Mouse (Mus musculus) liver, postnatal 0 days (tissue): ENCODE data around the gene Clec5a. TPM values are rescaled to one million over a fixed set of nuclear protein-coding genes. Genes with fewer than 3 reads are reported as not detected.

ENCODE experiments used
- ATAC-seq: fragments of 200-750 bp; cut with Nextera tagmentation; 2 replicates; pipeline ENCODE4 v1.8.0; 2017; ENCODE audit warnings: mild to moderate bottlenecking, moderate library complexity
- DNase-seq: peaks from one replicate; pipeline ENCODE4 v3.0.0-alpha.2; 2016
- H3K27ac ChIP-seq: fragments of 300-500 bp; sonication (generic); 2 replicates; pipeline ENCODE4 v1.5.1; 2014; ENCODE audit warnings: antibody characterized with exemption, moderate library complexity, mild to moderate bottlenecking, low read depth
- H3K27me3 ChIP-seq: fragments of 300-500 bp; sonication (generic); 2 replicates; pipeline ENCODE4 v1.6.1; 2014; ENCODE audit warnings: low read length, control low read depth, mixed read lengths; ENCODE audit not compliant: insufficient read depth
- H3K36me3 ChIP-seq: fragments of 300-500 bp; sonication (generic); replicated peaks from 2 replicates; pipeline ENCODE4 v1.6.1; 2014; ENCODE audit warnings: mild to moderate bottlenecking, control low read depth, low read length, moderate library complexity, mixed read lengths; ENCODE audit not compliant: insufficient read depth
- H3K4me1 ChIP-seq: fragments of 300-500 bp; sonication (generic); 2 replicates; pipeline ENCODE4 v1.6.1; 2014; ENCODE audit warnings: antibody characterized with exemption, mild to moderate bottlenecking, control low read depth; ENCODE audit not compliant: insufficient read depth
- H3K4me2 ChIP-seq: fragments of 300-500 bp; sonication (generic); 2 replicates; pipeline ENCODE4 v1.6.1; 2014; ENCODE audit warnings: low read depth, mild to moderate bottlenecking, low read length, moderate library complexity, mixed read lengths
- H3K4me3 ChIP-seq: fragments of 300-500 bp; sonication (generic); 2 replicates; pipeline ENCODE4 v1.5.1; 2014; ENCODE audit warnings: low read depth, low read length
- H3K9ac ChIP-seq: fragments of 300-500 bp; sonication (generic); replicated peaks from 2 replicates; pipeline ENCODE4 v1.6.1; 2014; ENCODE audit warnings: mild to moderate bottlenecking, moderate library complexity
- H3K9me3 ChIP-seq: fragments of 300-500 bp; sonication (generic); 2 replicates; pipeline ENCODE4 v1.6.1; 2016; ENCODE audit warnings: mild to moderate bottlenecking, control low read depth, low read length, mixed read lengths
- CTCF ChIP-seq: sonication (generic); IDR thresholded peaks from 2 replicates; pipeline ENCODE4 v1.5.1; 2016; ENCODE audit warnings: antibody characterized with exemption, low read depth
- EP300 ChIP-seq: IDR thresholded peaks from 2 replicates; pipeline ENCODE4 v1.6.1; 2016; ENCODE audit warnings: antibody characterized with exemption, low read depth, mild to moderate bottlenecking
- WGBS: fragments of 180-500 bp; shearing (Covaris S2); extraction: QIAGEN DNeasy Blood & Tissue Kit; methylation state at CpG from one replicate; pipeline ENCODE4 v1.1.7; 2014; ENCODE audit not compliant: insufficient replicate concordance; 5-methylcytosine and 5-hydroxymethylcytosine counted together
- polyA plus RNA-seq: library from polyadenylated mRNA; unstranded; fragments of >200 nt; fragmentation: Nextera tagmentation; extraction: Ambion mirVana; gene quantifications from 2 replicates; pipeline ENCODE4 v1.2.1, GENCODE M21; 2015

Clec5a gene
- 9.7 and 12.0 TPM in 2 replicates for polyA plus RNA-seq

- 35% methylated on average over 5 of the region's 5 CpGs for WGBS
- no peak within 1 kb of the TSS; the same call in 1 of the 2 replicates for H3K9ac ChIP-seq
- peak within 1 kb of the TSS; percentile 38 for H3K4me2 ChIP-seq
- H3K9me3 ChIP-seq, result no peaks in the 10 kb centered on the region
- H3K4me1 ChIP-seq, result no peaks in the 10 kb centered on the region
- TF ChIP-seq CTCF (no peak), EP300 (no peak)
- peak within 1 kb of the TSS; percentile 34 for H3K4me3 ChIP-seq
- H3K27me3 ChIP-seq, result no peaks in the 10 kb centered on the region
- DNase-seq (no peak), ATAC-seq (no peak)
- H3K36me3 ChIP-seq, result no peaks in the 10 kb centered on the region
- H3K27ac ChIP-seq, result 0 out of 2 replicates have a peak within 1 kb of the TSS, but pooled peaks have one; percentile 4
These were observed at the start of gene Clec5a for GRCm38 (mm10) chr6:40585645-40586044. Gene Clec5a, minus strand, starts transcription at chr6:40585821.

DNA sequence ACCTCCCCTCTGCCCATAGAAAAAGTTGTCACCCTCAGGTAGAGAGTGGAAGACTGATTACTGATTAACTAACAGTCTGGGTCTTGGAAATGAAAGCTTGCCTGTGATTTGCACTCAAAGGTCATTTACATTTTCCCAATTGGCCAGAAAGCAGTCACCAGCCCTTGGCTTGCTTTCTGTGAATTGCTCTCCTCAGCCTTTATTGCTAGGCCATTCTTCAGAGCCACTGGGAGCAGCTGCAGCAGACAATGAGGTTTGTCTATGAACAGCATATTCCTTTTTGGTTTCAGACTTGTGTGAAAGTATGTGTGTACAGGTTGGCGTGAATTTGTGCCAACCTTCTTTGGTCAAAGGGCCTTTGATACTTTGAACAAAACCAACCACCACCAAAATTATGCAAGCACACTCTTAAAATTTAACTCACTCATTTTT, 49.0 kb upstream of the Clec5a start:
- no peak for TF ChIP-seq CTCF
- TF ChIP-seq EP300, result no peak
- Histone ChIP-seq H3K9ac (no peak overlapping the region), H3K4me3 (peak overlapping the region; percentile 17; the same call in 1 of the 2 replicates), H3K27me3 (no peaks in the 10 kb centered on the region), H3K27ac (no peak overlapping the region), H3K4me2 (peak overlapping the region; percentile 62), H3K36me3 (no peaks in the 10 kb centered on the region), H3K4me1 (no peaks in the 10 kb centered on the region), H3K9me3 (no peaks in the 10 kb centered on the region)
- ATAC-seq, result peak; percentile 79
- 67% methylated on average over 1 of the region's 1 CpGs for WGBS
- DNase-seq, result peak; percentile 18

DNA sequence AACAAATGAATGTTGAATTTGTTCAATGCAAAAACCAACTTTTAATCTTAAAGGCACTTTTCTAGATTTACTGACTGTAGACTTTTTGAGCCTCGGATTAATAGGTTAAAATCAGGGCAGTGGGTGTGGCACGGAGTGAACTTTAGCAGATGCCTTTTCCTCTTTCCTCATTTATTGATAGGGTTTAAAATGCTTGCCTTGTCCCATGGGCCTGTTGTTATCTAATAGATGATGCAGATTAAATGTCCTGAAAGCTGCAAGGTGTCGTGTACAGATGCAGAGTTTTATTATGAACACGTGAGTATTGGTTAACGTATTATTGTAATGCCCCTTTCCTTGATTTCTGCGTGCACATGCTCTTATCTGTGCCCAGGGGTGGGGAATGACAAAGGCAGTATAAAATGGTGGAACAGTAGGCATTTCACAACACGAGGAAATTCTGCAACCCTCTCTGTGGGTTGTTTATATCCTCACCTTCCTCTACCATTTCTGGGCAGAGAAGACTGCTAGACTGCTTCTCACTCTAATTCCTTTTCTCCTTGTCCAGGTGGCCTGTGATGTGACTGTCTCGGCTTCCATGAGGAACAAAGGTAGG, 42.9 kb upstream of the Clec5a start, which contains the start of gene Mgam:
TSS of gene Mgam (plus strand) at position 426 of the 595 bp plus-strand sequence.
- no peaks in the 10 kb centered on the region for H3K4me1 ChIP-seq
- H3K36me3 ChIP-seq, result no peaks in the 10 kb centered on the region
- DNase-seq (no peak), ATAC-seq (no peak)
- H3K4me3 ChIP-seq, result no peak within 1 kb of the TSS
- H3K9me3 ChIP-seq, result no peaks in the 10 kb centered on the region
- no peak for TF ChIP-seq CTCF
- TF ChIP-seq EP300, result no peak
- H3K9ac ChIP-seq, result no peak within 1 kb of the TSS
- H3K27me3 ChIP-seq, result no peaks in the 10 kb centered on the region
- no peak within 1 kb of the TSS for H3K27ac ChIP-seq
- 0 out of 2 replicates have a peak within 1 kb of the TSS, but pooled peaks have one; percentile 0 for H3K4me2 ChIP-seq
- 59% methylated on average over 8 of the region's 8 CpGs for WGBS

GRCm38 (mm10) chr6:40626111-40626510, 40.5 kb upstream of the Clec5a start:
- ATAC-seq (no peak), DNase-seq (no peak)
- 61% methylated on average over 1 of the region's 1 CpGs for WGBS
- Histone ChIP-seq H3K27ac (no peak overlapping the region), H3K36me3 (no peaks in the 10 kb centered on the region), H3K9ac (no peak overlapping the region), H3K9me3 (no peaks in the 10 kb centered on the region), H3K27me3 (no peaks in the 10 kb centered on the region), H3K4me1 (no peaks in the 10 kb centered on the region), H3K4me3 (no peak overlapping the region), H3K4me2 (no peak overlapping the region)
- TF ChIP-seq CTCF, result no peak
- TF ChIP-seq EP300, result no peak

DNA sequence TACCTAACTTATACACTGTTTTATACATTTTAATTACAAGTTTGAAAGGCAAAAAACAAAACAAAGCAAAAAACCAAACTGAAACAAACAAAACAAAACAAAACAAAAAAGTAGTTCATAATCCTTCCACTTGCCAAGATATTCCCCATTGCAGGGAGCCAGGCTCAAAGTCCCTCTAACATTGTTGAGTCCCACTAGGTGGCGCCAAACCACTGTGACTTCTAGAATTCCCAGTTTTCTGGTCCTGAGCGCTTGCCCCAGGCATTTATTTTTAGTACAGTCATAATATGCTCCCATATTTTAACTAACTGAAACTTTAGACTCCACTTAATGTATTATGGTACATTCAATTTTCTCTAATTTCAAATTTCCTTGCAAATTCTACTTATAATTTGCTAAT, 32.3 kb upstream of the Clec5a start:
- WGBS, result 4% methylated on average over 2 of the region's 2 CpGs
- Histone ChIP-seq H3K4me1 (no peaks in the 10 kb centered on the region), H3K27ac (no peak overlapping the region), H3K4me2 (no peak overlapping the region), H3K9ac (no peak overlapping the region), H3K9me3 (no peaks in the 10 kb centered on the region), H3K27me3 (no peaks in the 10 kb centered on the region), H3K4me3 (no peak overlapping the region), H3K36me3 (no peaks in the 10 kb centered on the region)
- DNase-seq (peak; percentile 68), ATAC-seq (no peak)
- TF ChIP-seq EP300 (no peak), CTCF (peak; percentile 77)

DNA sequence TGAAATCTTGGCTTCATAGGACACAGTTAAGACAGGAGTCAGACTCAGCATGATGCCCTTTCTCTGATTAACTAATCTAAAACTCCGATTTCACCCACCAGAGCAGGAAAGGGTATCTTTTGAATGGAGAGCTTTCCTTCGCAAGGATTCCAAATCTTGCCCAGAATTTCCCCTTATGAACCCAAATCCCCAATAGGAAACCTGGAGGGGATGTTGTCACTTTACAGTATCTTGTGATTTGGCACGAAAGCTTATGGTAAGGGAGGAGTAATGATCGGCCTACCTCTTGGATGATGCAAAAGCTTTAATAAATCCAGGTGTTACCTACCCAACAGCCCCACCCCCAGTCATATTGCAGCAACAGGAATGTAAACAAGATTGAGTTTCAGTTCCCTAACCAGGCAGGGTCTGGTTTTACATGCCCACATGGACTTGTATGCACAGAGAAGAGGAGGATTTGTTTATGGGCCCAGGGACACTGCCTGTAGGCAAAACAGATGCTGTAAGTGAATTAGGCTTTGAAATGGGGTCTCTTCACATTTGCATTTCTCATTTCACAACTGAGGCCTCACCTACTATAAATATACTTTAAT, 27.7 kb upstream of the Clec5a start, which contains the start of gene Tas2r138:
TSS of gene Tas2r138 (minus strand) at position 51 of the 593 bp plus-strand sequence.
- no peak within 1 kb of the TSS for H3K27ac ChIP-seq
- no peaks in the 10 kb centered on the region for H3K9me3 ChIP-seq
- H3K27me3 ChIP-seq, result no peaks in the 10 kb centered on the region
- no peaks in the 10 kb centered on the region for H3K36me3 ChIP-seq
- DNase-seq (no peak), ATAC-seq (no peak)
- H3K4me3 ChIP-seq, result no peak within 1 kb of the TSS
- H3K4me2 ChIP-seq, result no peak within 1 kb of the TSS
- TF ChIP-seq CTCF (no peak), EP300 (no peak)
- 71% methylated on average over 4 of the region's 4 CpGs for WGBS
- H3K9ac ChIP-seq, result no peak within 1 kb of the TSS
- no peaks in the 10 kb centered on the region for H3K4me1 ChIP-seq
